Mouse (Mus musculus): ENCODE results near the gene Gm10800. TPM values are rescaled to one million over a fixed set of nuclear protein-coding genes. Genes with fewer than 3 reads are reported as not detected.
"Not testable (repeated sequence)": the region's sequence is repeated elsewhere in the genome, so short reads cannot be mapped to it uniquely, and the experiment has no call there.

Gm10800 gene
- polyA plus RNA-seq (2016; fragmentation: Nextera tagmentation; extraction: Ambion mirVana): 3.6 and 5.0 TPM in 2 replicates

DNA sequence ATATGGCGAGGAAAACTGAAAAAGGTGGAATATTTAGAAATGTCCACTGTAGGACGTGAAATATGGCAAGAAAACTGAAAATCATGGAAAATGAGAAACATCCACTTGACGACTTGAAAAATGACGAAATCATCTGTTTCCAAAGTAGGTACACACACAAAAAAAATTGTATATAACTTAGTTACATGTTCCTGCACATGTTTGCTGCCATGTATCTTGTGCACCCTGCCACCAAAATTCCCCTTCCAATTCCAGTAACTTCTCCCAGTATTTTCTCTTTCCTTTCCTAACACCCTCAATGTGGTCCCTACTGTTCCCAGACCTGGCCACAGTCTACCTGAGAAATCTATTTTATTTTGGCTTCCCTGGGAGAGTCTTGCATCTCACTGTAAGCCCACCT is at the start of gene Gm10800:
TSS of gene Gm10800 (minus strand) at position 101 of the 400 bp plus-strand sequence.
- ATAC-seq (ENCODE audit: low FRiP score, low read depth): not testable (repeated sequence)

DNA sequence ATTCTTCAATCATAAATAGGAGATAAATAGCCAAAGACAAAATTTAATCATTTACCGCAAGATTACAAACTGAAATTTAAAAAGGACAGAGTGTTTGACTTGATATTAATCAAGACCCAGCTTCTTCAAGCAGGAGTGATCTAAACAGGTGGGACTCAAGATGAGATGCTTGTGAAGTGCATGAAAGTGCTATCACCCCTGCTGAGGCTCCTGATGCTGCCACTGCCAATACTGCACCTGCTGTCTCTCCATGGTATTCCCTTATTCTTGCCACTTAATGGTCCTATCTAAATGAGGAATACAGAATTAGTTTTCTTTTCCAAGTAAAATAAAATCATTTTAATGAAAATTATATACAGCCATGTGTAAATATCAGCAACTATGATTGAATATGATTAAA is 30.4 kb upstream of the Gm10800 start:
- no peaks in the 10 kb centered on the region for H3K27me3 ChIP-seq (replicated peaks)
- H3K36me3 ChIP-seq: no peaks in the 10 kb centered on the region
- 96% methylated on average over 1 of the region's 1 CpGs for WGBS
- H3K27ac ChIP-seq: no peak overlapping the region
- no peaks in the 10 kb centered on the region for H3K9me3 ChIP-seq
- ATAC-seq (ENCODE audit: low FRiP score, low read depth): no peak
- H3K4me1 ChIP-seq: no peaks in the 10 kb centered on the region
- no peak overlapping the region for H3K9ac ChIP-seq
- no peak overlapping the region for H3K4me2 ChIP-seq (replicated peaks)
- H3K4me3 ChIP-seq: no peak overlapping the region

More for the DNA sequence above, at the start of gene Gm10800:
- H3K27me3 ChIP-seq (replicated peaks); H3K27ac ChIP-seq; H3K9me3 ChIP-seq; H3K4me1 ChIP-seq; H3K36me3 ChIP-seq; H3K4me2 ChIP-seq (replicated peaks); H3K4me3 ChIP-seq; H3K9ac ChIP-seq: not testable (repeated sequence)
- 84% methylated on average over 4 of the region's 4 CpGs for WGBS

GRCm38 (mm10) chr2:98661937-98662336 is 5.2 kb downstream of the Gm10800 start, which contains the start of gene Gm10801:
Gene Gm10801, plus strand, starts transcription at chr2:98662237.
- H3K4me2 ChIP-seq (replicated peaks); H3K4me3 ChIP-seq; H3K27ac ChIP-seq; ATAC-seq (ENCODE audit: low FRiP score, low read depth); H3K9ac ChIP-seq; H3K4me1 ChIP-seq; H3K9me3 ChIP-seq; H3K36me3 ChIP-seq; H3K27me3 ChIP-seq (replicated peaks): not testable (repeated sequence)
- WGBS: 82% methylated on average over 4 of the region's 5 CpGs

Other genes starting within 250 kb of the Gm10800 start
- gene Gm10801, start 5.1 kb downstream of the Gm10800 start, polyA plus RNA-seq (2016; fragmentation: Nextera tagmentation; extraction: Ambion mirVana): 0.86 and 1.2 TPM in 2 replicates

Measured in neural tube, embryonic 12.5 days (tissue).